20 mouse cellular contexts compared by ENCODE assay signal in the genomic region with DNA sequence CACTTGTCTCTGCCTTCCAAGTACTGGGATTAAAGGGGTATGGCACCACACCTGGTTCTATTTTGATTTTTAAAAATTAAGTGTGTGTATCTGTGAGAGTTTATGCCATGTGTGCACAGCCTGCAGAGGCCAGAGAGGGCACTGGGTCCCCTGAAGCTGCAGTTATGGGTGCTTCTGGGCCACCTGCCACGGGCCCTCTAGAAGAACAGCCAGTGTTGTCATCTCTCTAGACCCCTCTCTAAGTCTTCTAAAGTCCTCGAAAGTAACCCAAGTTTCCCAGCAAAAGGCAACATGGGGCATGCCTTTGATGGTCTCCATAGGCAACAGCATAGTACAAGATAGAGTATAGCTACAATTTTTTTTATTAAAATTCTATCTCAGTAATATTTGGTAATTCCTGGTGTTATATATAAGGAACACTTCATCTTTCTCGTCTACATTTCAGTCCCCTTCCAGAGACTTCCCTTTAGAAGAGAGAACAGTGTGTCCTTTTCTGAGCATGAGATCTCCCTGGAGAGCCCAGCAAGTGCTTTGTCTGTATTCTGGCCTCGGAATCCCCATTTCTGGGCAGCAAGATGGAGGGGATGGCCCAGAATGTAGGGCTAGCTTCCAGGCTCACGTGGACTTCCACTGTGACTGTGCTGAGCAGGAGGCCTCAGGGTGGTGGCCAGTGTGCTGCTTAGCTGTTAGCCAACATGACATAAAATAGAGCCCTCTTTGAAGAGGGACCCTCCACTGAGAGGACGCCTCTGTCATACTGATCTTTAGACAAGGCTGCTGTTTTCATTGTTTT. TPM values are rescaled to one million over a fixed set of nuclear protein-coding genes. Genes with fewer than 3 reads are reported as not detected.
DNase-seq lines count a peak whose midpoint lies in the region; ATAC-seq lines count a peak whose summit lies in the region.
"Had no signal": no experiment of that assay in that cellular context is flagged by ENCODE, and none has a peak within 500 bp of the region (broad histone marks: within the 10 kb centered on the region; RNA-seq: fewer than 3 reads in every experiment).

No protein-coding gene starts in this region.

- ATAC-seq in hindbrain, embryonic 14.5 days (ENCODE audit: low FRiP score), result no peak
- ATAC-seq: activated CD4-positive, CD25-positive, alpha-beta regulatory T cell, adult 4 months; intestine, embryonic 16.5 days; Patski had no signal

- H3K4me3 ChIP-seq in heart, embryonic 10.5 days, result no peak overlapping the region
- H3K4me3 ChIP-seq in hindbrain, embryonic 14.5 days (replicated peaks; ENCODE audit: low read length), result no peak overlapping the region
- H3K4me3 ChIP-seq: forebrain, embryonic 12.5 days; heart, embryonic 15.5 days; hindbrain, embryonic 15.5 days; kidney, embryonic 15.5 days; midbrain, embryonic 10.5 days; neural tube, embryonic 12.5 days had no signal

- intact Hi-C loops in left cerebral cortex, postnatal 25 days (cut with DNase I), result no loop called here
- intact Hi-C loops in left cerebral cortex, postnatal 4 days (cut with DNase I), result no loop called here

- no peaks in the 10 kb centered on the region for H3K36me3 ChIP-seq in heart, embryonic 10.5 days
- no peaks in the 10 kb centered on the region for H3K36me3 ChIP-seq in hindbrain, embryonic 14.5 days (replicated peaks; ENCODE audit: control insufficient read depth, insufficient read depth)
- H3K36me3 ChIP-seq: forebrain, embryonic 12.5 days; hindbrain, embryonic 15.5 days; midbrain, embryonic 10.5 days; neural tube, embryonic 12.5 days had no signal

- H3K4me2 ChIP-seq in hindbrain, embryonic 14.5 days (replicated peaks), result no peak overlapping the region
- H3K4me2 ChIP-seq: forebrain, embryonic 12.5 days; heart, embryonic 15.5 days; hindbrain, embryonic 15.5 days; kidney, embryonic 15.5 days; neural tube, embryonic 12.5 days had no signal

- H3K9me3 ChIP-seq in heart, embryonic 10.5 days, result no peaks in the 10 kb centered on the region
- no peaks in the 10 kb centered on the region for H3K9me3 ChIP-seq in hindbrain, embryonic 14.5 days (ENCODE audit: control insufficient read depth, low read length)
- H3K9me3 ChIP-seq: forebrain, embryonic 12.5 days; heart, embryonic 15.5 days; hindbrain, embryonic 15.5 days; kidney, embryonic 15.5 days; midbrain, embryonic 10.5 days; neural tube, embryonic 12.5 days had no signal

- peak; percentile 67 to 86 for DNase-seq in heart, adult 18-20 months
- DNase-seq in heart, embryonic 10.5 days (ENCODE audit: low spot score), result no peak
- DNase-seq in left cerebral cortex, postnatal 25 days (ENCODE audit: low spot score in 2 of 2), result peak; percentile 26 to 34
- no peak for DNase-seq in left cerebral cortex, postnatal 4 days
- peak; percentile 61 to 68 for DNase-seq in gastrocnemius, adult 8-10 months (ENCODE audit: low spot score in 2 of 2)
- DNase-seq in layer of hippocampus, postnatal 14 days (ENCODE audit: low spot score in 2 of 2), result peak; percentile 34 to 55
- DNase-seq in spleen, postnatal 10 days (ENCODE audit: low spot score in 2 of 2), result no peak
- DNase-seq in hindbrain, embryonic 14.5 days (ENCODE audit: low spot score), result no peak
- DNase-seq: lung, adult 18-20 months; lung, postnatal 36 days; thymus, postnatal 14 days had no signal

- no peak overlapping the region for H3K27ac ChIP-seq in heart, embryonic 10.5 days
- H3K27ac ChIP-seq in hindbrain, embryonic 14.5 days, result no peak overlapping the region
- H3K27ac ChIP-seq: forebrain, embryonic 12.5 days; heart, embryonic 15.5 days; hindbrain, embryonic 15.5 days; kidney, embryonic 15.5 days; midbrain, embryonic 10.5 days; neural tube, embryonic 12.5 days had no signal

- peaks cover 12% of the 10 kb centered on the region for H3K4me1 ChIP-seq in heart, embryonic 10.5 days
- peaks cover 8% of the 10 kb centered on the region; the same call in 1 of the 2 replicates for H3K4me1 ChIP-seq in hindbrain, embryonic 14.5 days (replicated peaks; ENCODE audit: control insufficient read depth, insufficient read depth, low read length)

- 73% methylated on average over 6 of the region's 6 CpGs for WGBS in heart, embryonic 10.5 days
- 81% methylated on average over 6 of the region's 6 CpGs for WGBS in hindbrain, embryonic 14.5 days

- no peak overlapping the region for H3K9ac ChIP-seq in hindbrain, embryonic 14.5 days
- H3K9ac ChIP-seq: forebrain, embryonic 12.5 days; heart, embryonic 15.5 days; hindbrain, embryonic 15.5 days; kidney, embryonic 15.5 days; neural tube, embryonic 12.5 days had no signal

- H3K27me3 ChIP-seq in heart, embryonic 10.5 days (ENCODE audit: insufficient read depth, poor library complexity, severe bottlenecking), result no peaks in the 10 kb centered on the region
- no peaks in the 10 kb centered on the region for H3K27me3 ChIP-seq in hindbrain, embryonic 14.5 days (ENCODE audit: control insufficient read depth, insufficient read depth, low read length)
- H3K27me3 ChIP-seq: forebrain, embryonic 12.5 days; heart, embryonic 15.5 days; hindbrain, embryonic 15.5 days; kidney, embryonic 15.5 days; neural tube, embryonic 12.5 days; Patski had no signal

RNA-seq across cellular contexts. Expression of a gene that starts 5.0 kb away (rescaled TPM):
- 10 to 100 TPM; 11.6 to 12.6 TPM for total RNA-seq in heart, adult 18-20 months (2021)
- polyA plus RNA-seq in heart, embryonic 10.5 days (2016; fragmentation: Nextera tagmentation; extraction: Ambion mirVana), result 12.9 and 13.3 TPM in 2 replicates
- total RNA-seq in left cerebral cortex, postnatal 25 days (2021), result 10 to 100 TPM; 18.0 to 18.3 TPM
- 10 to 100 TPM; 11.9 to 12.1 TPM for total RNA-seq in left cerebral cortex, postnatal 4 days (2021)
- 1 to 10 TPM; 7.9 to 8.9 (median 8.2) TPM for total RNA-seq in gastrocnemius, adult 8-10 months (2022)
- 10 to 100 TPM; 19.4 to 21.4 TPM for total RNA-seq in layer of hippocampus, postnatal 14 days (2021)
- polyA plus RNA-seq in hindbrain, embryonic 14.5 days (2014; fragmentation: Nextera tagmentation; extraction: Ambion mirVana), result 16.8 and 20.0 TPM in 2 replicates

RNA-seq across cellular contexts. Expression of a gene that starts 5.1 kb away (rescaled TPM):
- total RNA-seq in heart, adult 18-20 months (2021), result 100 to 1,000 TPM; 199 to 208 TPM
- polyA plus RNA-seq in heart, embryonic 10.5 days (2016; fragmentation: Nextera tagmentation; extraction: Ambion mirVana), result 13.5 and 17.0 TPM in 2 replicates
- 10 to 100 TPM; 46.2 to 60.5 TPM for total RNA-seq in left cerebral cortex, postnatal 25 days (2021)
- 10 to 100 TPM; 16.3 to 20.3 TPM for total RNA-seq in left cerebral cortex, postnatal 4 days (2021)
- 10 to 100 TPM; 64.4 to 72.3 (median 68.1) TPM for total RNA-seq in gastrocnemius, adult 8-10 months (2022)
- total RNA-seq in layer of hippocampus, postnatal 14 days (2021), result 10 to 100 TPM; 44.0 to 50.8 TPM
- polyA plus RNA-seq in hindbrain, embryonic 14.5 days (2014; fragmentation: Nextera tagmentation; extraction: Ambion mirVana), result 6.2 and 6.6 TPM in 2 replicates

RNA-seq across cellular contexts. Expression of a gene that starts 23.6 kb away (rescaled TPM):
- 10 to 100 TPM; 61.4 to 72.6 TPM for total RNA-seq in heart, adult 18-20 months (2021)
- polyA plus RNA-seq in heart, embryonic 10.5 days (2016; fragmentation: Nextera tagmentation; extraction: Ambion mirVana), result 27.9 and 29.1 TPM in 2 replicates
- 10 to 100 TPM; 87.7 to 91.5 TPM for total RNA-seq in left cerebral cortex, postnatal 25 days (2021)
- 10 to 100 TPM; 29.7 to 30.3 TPM for total RNA-seq in left cerebral cortex, postnatal 4 days (2021)
- 10 to 100 TPM; 24.2 to 28.7 (median 25.4) TPM for total RNA-seq in gastrocnemius, adult 8-10 months (2022)
- 10 to 100 TPM; 65.3 to 68.0 TPM for total RNA-seq in layer of hippocampus, postnatal 14 days (2021)
- polyA plus RNA-seq in hindbrain, embryonic 14.5 days (2014; fragmentation: Nextera tagmentation; extraction: Ambion mirVana), result 43.0 and 49.2 TPM in 2 replicates

RNA-seq across cellular contexts. Expression of a gene that starts 49.0 kb away (rescaled TPM):
- total RNA-seq in heart, adult 18-20 months (2021), result 10 to 100 TPM in 1 of 2 experiments, 1 to 10 TPM in 1; 9.4 to 11.9 TPM
- 23.2 and 23.8 TPM in 2 replicates for polyA plus RNA-seq in heart, embryonic 10.5 days (2016; fragmentation: Nextera tagmentation; extraction: Ambion mirVana)
- total RNA-seq in left cerebral cortex, postnatal 25 days (2021), result 1 to 10 TPM; 1.9 to 2.9 TPM
- 1 to 10 TPM; 2.1 to 3.4 TPM for total RNA-seq in left cerebral cortex, postnatal 4 days (2021)
- total RNA-seq in gastrocnemius, adult 8-10 months (2022), result 10 to 100 TPM in 1 of 4 experiments, 1 to 10 TPM in 3; 8.5 to 12.4 (median 9.0) TPM
- total RNA-seq in layer of hippocampus, postnatal 14 days (2021), result 1 to 10 TPM; 3.0 to 3.6 TPM
- 8.1 and 10.3 TPM in 2 replicates for polyA plus RNA-seq in hindbrain, embryonic 14.5 days (2014; fragmentation: Nextera tagmentation; extraction: Ambion mirVana)

Comparison
In these comparisons a context has a peak if more than half of its experiments do, and no peak if none do; other contexts are left out.
1. DNase-seq: peak in heart, adult 18-20 months (2 of 2), left cerebral cortex, postnatal 25 days (2 of 2), gastrocnemius, adult 8-10 months (2 of 2) and layer of hippocampus, postnatal 14 days (2 of 2); none in heart, embryonic 10.5 days (single experiment), left cerebral cortex, postnatal 4 days (single experiment), spleen, postnatal 10 days (0 of 2) and hindbrain, embryonic 14.5 days (single experiment).